Mouse (Mus musculus) intestine, postnatal 0 days (tissue): ENCODE data around the gene Rfx4. TPM values are rescaled to one million over a fixed set of nuclear protein-coding genes. Genes with fewer than 3 reads are reported as not detected.

Source experiments
- ATAC-seq: fragments of 200-750 bp; cut with Nextera tagmentation; 2 replicates; pipeline ENCODE4 v1.8.0; 2017; ENCODE audit warnings: mild to moderate bottlenecking, moderate TSS enrichment, moderate library complexity
- H3K27ac ChIP-seq: fragments of 300-500 bp; sonication (generic); 2 replicates; pipeline ENCODE4 v1.5.1; 2014; ENCODE audit warnings: mild to moderate bottlenecking, low read depth, low read length, moderate library complexity
- H3K27me3 ChIP-seq: fragments of 300-500 bp; sonication (generic); replicated peaks from 2 replicates; pipeline ENCODE4 v1.6.1; 2014; ENCODE audit warnings: low read length, mixed read lengths; ENCODE audit not compliant: control insufficient read depth, insufficient read depth
- H3K36me3 ChIP-seq: fragments of 300-500 bp; sonication (generic); 2 replicates; pipeline ENCODE4 v1.6.1; 2014; ENCODE audit warnings: mild to moderate bottlenecking, moderate library complexity; ENCODE audit not compliant: control insufficient read depth, insufficient read depth
- H3K4me1 ChIP-seq: fragments of 300-500 bp; sonication (generic); replicated peaks from 2 replicates; pipeline ENCODE4 v1.6.1; 2014; ENCODE audit warnings: antibody characterized with exemption, low read length, mixed read lengths; ENCODE audit not compliant: control insufficient read depth, insufficient read depth
- H3K4me2 ChIP-seq: fragments of 300-500 bp; sonication (generic); replicated peaks from 2 replicates; pipeline ENCODE4 v1.6.1; 2014; ENCODE audit warnings: low read depth, mild to moderate bottlenecking, moderate library complexity
- H3K4me3 ChIP-seq: fragments of 300-500 bp; sonication (generic); 2 replicates; pipeline ENCODE4 v1.5.1; 2014; ENCODE audit warnings: low read depth, low read length
- H3K9ac ChIP-seq: fragments of 300-500 bp; sonication (generic); 2 replicates; pipeline ENCODE4 v1.6.1; 2014; ENCODE audit warnings: mild to moderate bottlenecking, low read depth, low read length
- H3K9me3 ChIP-seq: fragments of 300-500 bp; sonication (generic); 2 replicates; pipeline ENCODE4 v1.6.1; 2016; ENCODE audit warnings: mixed run types; ENCODE audit not compliant: control insufficient read depth
- CTCF ChIP-seq: sonication (generic); IDR thresholded peaks from 2 replicates; pipeline ENCODE4 v1.5.1; 2016; ENCODE audit warnings: low read depth, mild to moderate bottlenecking, control low read depth, antibody characterized with exemption, moderate library complexity
- WGBS: fragments of 180-500 bp; shearing (Covaris S2); extraction: QIAGEN DNeasy Blood & Tissue Kit; methylation state at CpG from one replicate; pipeline ENCODE4 v1.1.7; 2014; 5-methylcytosine and 5-hydroxymethylcytosine counted together
- polyA plus RNA-seq: library from polyadenylated mRNA; unstranded; fragments of >200 nt; fragmentation: Nextera tagmentation; extraction: Ambion mirVana; gene quantifications from 2 replicates; pipeline ENCODE4 v1.2.1, GENCODE M21; 2015

Gene Rfx4
- polyA plus RNA-seq, 1 experiment from 2014 or later: not detected

DNA sequence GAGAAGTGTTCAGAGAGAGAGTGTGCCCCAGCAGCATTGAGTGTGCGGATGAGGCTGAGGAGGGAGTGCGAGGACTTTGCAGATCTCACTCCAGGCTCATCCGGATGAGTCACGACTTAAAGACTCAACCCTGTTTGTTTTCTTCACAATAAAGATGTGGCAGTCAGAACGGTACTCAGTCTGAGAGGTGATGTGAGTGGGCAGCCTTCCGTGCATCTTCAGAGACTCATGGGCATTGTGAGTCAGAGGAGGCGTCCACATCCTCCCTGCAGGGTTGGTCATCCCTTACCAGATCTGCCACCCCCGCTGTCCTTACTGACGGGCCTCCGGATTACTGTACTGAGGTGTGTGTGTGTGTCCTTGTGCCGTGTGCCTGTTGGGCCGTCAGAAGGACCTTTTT, 28.9 kb upstream of the Rfx4 start:
- H3K9ac ChIP-seq: no peak overlapping the region
- WGBS: 88% methylated on average over 12 of the region's 12 CpGs

GRCm38 (mm10) chr10:84727760-84728159, 28.1 kb upstream of the Rfx4 start:
- no peaks in the 10 kb centered on the region for H3K27me3 ChIP-seq
- H3K4me1 ChIP-seq: no peaks in the 10 kb centered on the region
- WGBS: 91% methylated on average over 4 of the region's 4 CpGs
- ATAC-seq: no peak
- peaks cover 13% of the 10 kb centered on the region for H3K36me3 ChIP-seq
- H3K27ac ChIP-seq: no peak overlapping the region
- no peak for TF ChIP-seq CTCF
- H3K9me3 ChIP-seq: no peaks in the 10 kb centered on the region
- H3K4me3 ChIP-seq: no peak overlapping the region
- H3K4me2 ChIP-seq: no peak overlapping the region
- H3K9ac ChIP-seq: no peak overlapping the region

More for the DNA sequence above, 28.9 kb upstream of the Rfx4 start:
- Histone ChIP-seq H3K36me3 (peaks cover 13% of the 10 kb centered on the region), H3K27me3 (no peaks in the 10 kb centered on the region), H3K4me2 (no peak overlapping the region), H3K27ac (no peak overlapping the region), H3K9me3 (no peaks in the 10 kb centered on the region), H3K4me3 (no peak overlapping the region), H3K4me1 (no peaks in the 10 kb centered on the region)
- no peak for TF ChIP-seq CTCF
- no peak for ATAC-seq

- Histone ChIP-seq H3K4me1 (no peaks in the 10 kb centered on the region), H3K9me3 (no peaks in the 10 kb centered on the region), H3K4me3 (no peak overlapping the region), H3K4me2 (no peak overlapping the region), H3K27ac (no peak overlapping the region), H3K9ac (no peak overlapping the region), H3K36me3 (peaks cover 13% of the 10 kb centered on the region), H3K27me3 (no peaks in the 10 kb centered on the region)
- WGBS: 83% methylated on average over 3 of the region's 3 CpGs
- ATAC-seq: no peak
- TF ChIP-seq CTCF: peak; percentile 43
Observed at GRCm38 (mm10) chr10:84730078-84730477, 25.8 kb upstream of the Rfx4 start.

GRCm38 (mm10) chr10:84730956-84731355, 24.9 kb upstream of the Rfx4 start:
- Histone ChIP-seq H3K9ac (no peak overlapping the region), H3K4me1 (no peaks in the 10 kb centered on the region), H3K4me3 (no peak overlapping the region), H3K4me2 (no peak overlapping the region), H3K27ac (no peak overlapping the region), H3K27me3 (no peaks in the 10 kb centered on the region), H3K36me3 (peaks cover 7% of the 10 kb centered on the region), H3K9me3 (no peaks in the 10 kb centered on the region)
- ATAC-seq: no peak
- WGBS: 76% methylated on average over 9 of the region's 9 CpGs
- TF ChIP-seq CTCF: no peak

DNA sequence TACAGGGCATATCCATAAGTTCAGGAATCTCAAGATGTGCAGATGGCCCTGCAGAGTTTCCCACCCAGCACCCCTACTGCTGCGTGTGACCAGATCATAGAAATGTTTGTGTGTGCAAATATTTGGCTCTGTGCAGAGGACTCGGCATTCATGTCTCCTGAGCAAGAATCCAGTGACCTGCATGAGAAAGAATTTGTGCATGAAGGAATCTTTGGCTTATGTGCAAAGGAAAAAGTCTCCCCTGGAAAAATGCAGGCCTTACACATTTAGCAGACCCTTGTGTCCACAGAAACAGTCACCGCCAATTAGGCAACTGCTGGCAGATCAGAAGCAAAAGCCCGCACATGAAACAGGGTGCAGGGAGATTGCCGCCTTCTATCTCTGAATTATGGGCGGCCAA, 22.4 kb upstream of the Rfx4 start:
- Histone ChIP-seq H3K27me3 (no peaks in the 10 kb centered on the region), H3K9ac (no peak overlapping the region), H3K4me1 (no peaks in the 10 kb centered on the region), H3K4me3 (no peak overlapping the region), H3K27ac (no peak overlapping the region), H3K4me2 (no peak overlapping the region), H3K9me3 (no peaks in the 10 kb centered on the region), H3K36me3 (no peaks in the 10 kb centered on the region)
- no peak for ATAC-seq
- WGBS: 34% methylated on average over 6 of the region's 6 CpGs
- TF ChIP-seq CTCF: no peak

- 1% methylated on average over 60 of the region's 66 CpGs for WGBS
- H3K9me3 ChIP-seq: no peaks in the 10 kb centered on the region
- no peak overlapping the region for H3K9ac ChIP-seq
- no peak for ATAC-seq
- no peak overlapping the region for H3K27ac ChIP-seq
- peak overlapping the region; percentile 26 for H3K4me3 ChIP-seq
- H3K36me3 ChIP-seq: no peaks in the 10 kb centered on the region
- no peak for TF ChIP-seq CTCF
- H3K4me1 ChIP-seq: peaks cover 4% of the 10 kb centered on the region; the same call in 1 of the 2 replicates
- H3K27me3 ChIP-seq: peaks cover 84% of the 10 kb centered on the region
- H3K4me2 ChIP-seq: peak overlapping the region; percentile 52
Observed at GRCm38 (mm10) chr10:84754851-84755785, 744 bp upstream of the Rfx4 start.
